Mouse (Mus musculus): Measurements from ENCODE around the gene Saa3. TPM values are rescaled to one million over a fixed set of nuclear protein-coding genes. Genes with fewer than 3 reads are reported as not detected.

Gene Saa3
- 0.34 TPM for polyA plus RNA-seq (2012; fragmentation: generic; extraction: Trizol)
- long read RNA-seq, experiment 1 = 0 reads
- long read RNA-seq, experiment 2 = 0 reads

GRCm38 (mm10) chr7:46715600-46715999 is at the start of gene Saa3:
Gene Saa3, minus strand, starts transcription at chr7:46715700.
- no peaks in the 10 kb centered on the region for H3K27me3 ChIP-seq (ENCODE audit: control insufficient read depth, insufficient read depth, insufficient read length)
- H3K79me3 ChIP-seq (ENCODE audit: low read depth) = no peaks in the 10 kb centered on the region
- TF ChIP-seq CEBPB (IDR thresholded peaks at IDR 0.05; ENCODE audit: low read depth) (no peak), FOSL1 (IDR thresholded peaks at IDR 0.05; ENCODE audit: insufficient read depth, low read length, poor library complexity, severe bottlenecking) (no peak), MAX (IDR thresholded peaks at IDR 0.05) (no peak), MYOD1 (IDR thresholded peaks at IDR 0.05; ENCODE audit: control insufficient read depth, insufficient read length, low read depth) (no peak), USF1 (IDR thresholded peaks at IDR 0.05; ENCODE audit: low read depth) (no peak), MYOG (IDR thresholded peaks at IDR 0.05; ENCODE audit: control insufficient read depth, extremely low read depth, insufficient read length) (no peak), CTCF (IDR thresholded peaks at IDR 0.05; ENCODE audit: control insufficient read depth, insufficient read depth, insufficient read length) (no peak)
- H3ac ChIP-seq (ENCODE audit: control insufficient read depth, insufficient read length, low read depth) = no peak within 1 kb of the TSS
- H3K36me3 ChIP-seq (ENCODE audit: control insufficient read depth, insufficient read depth) = no peaks in the 10 kb centered on the region
- H3K79me2 ChIP-seq (ENCODE audit: control insufficient read depth, insufficient read depth) = no peaks in the 10 kb centered on the region
- no peak within 1 kb of the TSS for H3K4me3 ChIP-seq (ENCODE audit: insufficient read depth, poor library complexity, severe bottlenecking)

DNA sequence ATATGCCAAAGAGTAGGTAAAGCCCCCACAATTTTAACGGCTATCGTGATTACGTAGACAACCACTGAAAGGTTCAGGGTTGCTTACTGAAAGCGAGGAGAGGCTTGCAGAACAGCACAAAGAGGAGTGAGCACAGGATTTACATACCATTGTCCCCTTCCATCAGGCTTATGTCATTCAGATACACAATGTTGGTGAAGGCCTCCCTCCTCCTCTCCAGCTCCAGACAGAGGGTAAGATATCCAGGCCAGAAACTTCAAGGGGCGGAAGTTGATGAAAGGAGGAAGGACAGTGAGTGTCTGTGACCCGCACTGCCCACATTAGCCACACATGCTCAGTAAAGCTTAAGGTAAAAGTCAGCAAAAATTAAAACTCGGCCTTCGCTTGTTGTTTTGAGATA is 49.2 kb upstream of the Saa3 start:
- no peaks in the 10 kb centered on the region for H3K79me2 ChIP-seq (ENCODE audit: control insufficient read depth, insufficient read depth)
- H3K27me3 ChIP-seq (ENCODE audit: control insufficient read depth, insufficient read depth, insufficient read length) = no peaks in the 10 kb centered on the region
- no peak overlapping the region for H3K4me3 ChIP-seq (ENCODE audit: insufficient read depth, poor library complexity, severe bottlenecking)
- H3K79me3 ChIP-seq (ENCODE audit: low read depth) = no peaks in the 10 kb centered on the region
- TF ChIP-seq MYOD1 (IDR thresholded peaks at IDR 0.05; ENCODE audit: control insufficient read depth, insufficient read length, low read depth) (no peak), CTCF (IDR thresholded peaks at IDR 0.05; ENCODE audit: control insufficient read depth, insufficient read depth, insufficient read length) (no peak), MYOG (IDR thresholded peaks at IDR 0.05; ENCODE audit: control insufficient read depth, extremely low read depth, insufficient read length) (no peak), MAX (IDR thresholded peaks at IDR 0.05) (no peak), USF1 (IDR thresholded peaks at IDR 0.05; ENCODE audit: low read depth) (no peak), FOSL1 (IDR thresholded peaks at IDR 0.05; ENCODE audit: insufficient read depth, low read length, poor library complexity, severe bottlenecking) (no peak), CEBPB (IDR thresholded peaks at IDR 0.05; ENCODE audit: low read depth) (no peak)
- H3K36me3 ChIP-seq (ENCODE audit: control insufficient read depth, insufficient read depth) = peaks cover 59% of the 10 kb centered on the region
- H3ac ChIP-seq (ENCODE audit: control insufficient read depth, insufficient read length, low read depth) = no peak overlapping the region

GRCm38 (mm10) chr7:46762601-46763000 is 47.1 kb upstream of the Saa3 start:
- no peak for TF ChIP-seq MAX (IDR thresholded peaks at IDR 0.05)
- no peak for TF ChIP-seq CEBPB (IDR thresholded peaks at IDR 0.05; ENCODE audit: low read depth)
- TF ChIP-seq MYOD1 (IDR thresholded peaks at IDR 0.05; ENCODE audit: control insufficient read depth, insufficient read length, low read depth) = no peak
- TF ChIP-seq FOSL1 (IDR thresholded peaks at IDR 0.05; ENCODE audit: insufficient read depth, low read length, poor library complexity, severe bottlenecking) = no peak
- no peak for TF ChIP-seq USF1 (IDR thresholded peaks at IDR 0.05; ENCODE audit: low read depth)
- TF ChIP-seq CTCF (IDR thresholded peaks at IDR 0.05; ENCODE audit: control insufficient read depth, insufficient read depth, insufficient read length) = no peak
- no peak for TF ChIP-seq MYOG (IDR thresholded peaks at IDR 0.05; ENCODE audit: control insufficient read depth, extremely low read depth, insufficient read length)
- Histone ChIP-seq H3K79me2 (ENCODE audit: control insufficient read depth, insufficient read depth) (no peaks in the 10 kb centered on the region), H3K79me3 (ENCODE audit: low read depth) (no peaks in the 10 kb centered on the region), H3K27me3 (ENCODE audit: control insufficient read depth, insufficient read depth, insufficient read length) (no peaks in the 10 kb centered on the region), H3ac (ENCODE audit: control insufficient read depth, insufficient read length, low read depth) (no peak overlapping the region), H3K36me3 (ENCODE audit: control insufficient read depth, insufficient read depth) (peaks cover 51% of the 10 kb centered on the region), H3K4me3 (ENCODE audit: insufficient read depth, poor library complexity, severe bottlenecking) (no peak overlapping the region)

DNA sequence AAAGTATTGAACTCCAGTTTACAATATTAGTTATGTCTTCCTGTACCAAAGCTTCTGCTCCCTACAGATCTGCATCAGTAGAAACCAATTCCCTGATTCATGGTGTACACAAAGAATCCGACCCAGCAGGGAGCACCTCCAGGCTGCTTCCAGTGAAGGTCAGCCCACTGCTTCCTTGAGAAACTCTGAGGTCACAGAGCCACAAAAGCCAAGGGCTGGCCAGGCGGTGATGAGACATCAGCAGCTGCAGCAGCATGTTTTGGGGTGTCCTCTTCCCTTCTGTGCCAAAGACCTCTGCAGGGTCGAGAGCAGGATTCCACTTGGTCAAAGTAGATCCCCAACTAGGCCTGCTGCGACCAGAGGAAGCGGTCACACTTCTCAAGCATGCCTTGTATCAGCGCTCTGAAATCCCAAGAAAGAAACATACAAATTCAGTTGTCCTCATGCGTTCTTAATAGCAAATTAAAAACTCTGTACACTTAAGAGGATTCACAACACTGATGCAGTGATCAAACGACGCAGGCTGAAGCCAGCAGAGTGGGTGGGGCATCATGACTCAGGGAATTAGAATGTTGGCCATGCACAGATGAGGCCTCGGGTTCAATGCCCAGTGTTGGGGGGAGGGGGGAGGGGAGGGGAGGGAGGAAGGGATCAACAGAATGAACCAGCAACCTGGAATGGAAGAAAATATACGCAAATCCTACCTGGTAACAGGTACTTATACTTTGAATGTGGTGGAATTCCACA is 45.7 kb upstream of the Saa3 start:
- H3ac ChIP-seq (ENCODE audit: control insufficient read depth, insufficient read length, low read depth) = no peak overlapping the region
- peaks cover 42% of the 10 kb centered on the region for H3K36me3 ChIP-seq (ENCODE audit: control insufficient read depth, insufficient read depth)
- H3K27me3 ChIP-seq (ENCODE audit: control insufficient read depth, insufficient read depth, insufficient read length) = no peaks in the 10 kb centered on the region
- no peak for TF ChIP-seq USF1 (IDR thresholded peaks at IDR 0.05; ENCODE audit: low read depth)
- peak; percentile 94 for TF ChIP-seq MYOD1 (IDR thresholded peaks at IDR 0.05; ENCODE audit: control insufficient read depth, insufficient read length, low read depth)
- TF ChIP-seq MAX (IDR thresholded peaks at IDR 0.05) = peak; percentile 59
- no peak for TF ChIP-seq CEBPB (IDR thresholded peaks at IDR 0.05; ENCODE audit: low read depth)
- TF ChIP-seq FOSL1 (IDR thresholded peaks at IDR 0.05; ENCODE audit: insufficient read depth, low read length, poor library complexity, severe bottlenecking) = peak; percentile 38
- no peak for TF ChIP-seq CTCF (IDR thresholded peaks at IDR 0.05; ENCODE audit: control insufficient read depth, insufficient read depth, insufficient read length)
- no peak for TF ChIP-seq MYOG (IDR thresholded peaks at IDR 0.05; ENCODE audit: control insufficient read depth, extremely low read depth, insufficient read length)
- H3K79me3 ChIP-seq (ENCODE audit: low read depth) = no peaks in the 10 kb centered on the region
- no peak overlapping the region for H3K4me3 ChIP-seq (ENCODE audit: insufficient read depth, poor library complexity, severe bottlenecking)
- no peaks in the 10 kb centered on the region for H3K79me2 ChIP-seq (ENCODE audit: control insufficient read depth, insufficient read depth)

- Histone ChIP-seq H3K27me3 (ENCODE audit: control insufficient read depth, insufficient read depth, insufficient read length) (no peaks in the 10 kb centered on the region), H3K79me2 (ENCODE audit: control insufficient read depth, insufficient read depth) (no peaks in the 10 kb centered on the region), H3K4me3 (ENCODE audit: insufficient read depth, poor library complexity, severe bottlenecking) (no peak within 1 kb of the TSS), H3ac (ENCODE audit: control insufficient read depth, insufficient read length, low read depth) (no peak within 1 kb of the TSS), H3K36me3 (ENCODE audit: control insufficient read depth, insufficient read depth) (no peaks in the 10 kb centered on the region), H3K79me3 (ENCODE audit: low read depth) (no peaks in the 10 kb centered on the region)
- no peak for TF ChIP-seq MYOD1 (IDR thresholded peaks at IDR 0.05; ENCODE audit: control insufficient read depth, insufficient read length, low read depth)
- TF ChIP-seq MAX (IDR thresholded peaks at IDR 0.05) = no peak
- TF ChIP-seq MYOG (IDR thresholded peaks at IDR 0.05; ENCODE audit: control insufficient read depth, extremely low read depth, insufficient read length) = no peak
- no peak for TF ChIP-seq FOSL1 (IDR thresholded peaks at IDR 0.05; ENCODE audit: insufficient read depth, low read length, poor library complexity, severe bottlenecking)
- TF ChIP-seq USF1 (IDR thresholded peaks at IDR 0.05; ENCODE audit: low read depth) = no peak
Observed at GRCm38 (mm10) chr7:46751490-46751889, 36.0 kb upstream of the Saa3 start, which contains the start of gene Saa2. Gene Saa2, plus strand, starts transcription at chr7:46751790.
